Mouse (Mus musculus) embryonic facial prominence, embryonic 14.5 days (tissue): ENCODE measurements at regions not wholly inside any gene's neighbourhood (a gene's known extent, or its start where the extent isn't known, plus 50 kb on each side); places are given as distances from the start of the nearest gene placed in this dataset.
A peak's percentile ranks its signal among the peaks of the same experiment; 100 is the strongest.

Source experiments
- ATAC-seq: fragments of 200-750 bp; cut with Nextera tagmentation; 2 replicates; pipeline ENCODE4 v1.8.0; 2017; ENCODE audit warnings: low read depth, moderate number of reproducible peaks, moderate TSS enrichment
- DNase-seq: peaks from one replicate; pipeline ENCODE4 v3.0.0-alpha.2; 2015; ENCODE audit warnings: low spot score
- H3K27ac ChIP-seq: fragments of 300-500 bp; sonication (generic); replicated peaks from 2 replicates; pipeline ENCODE4 v1.5.1; 2014; ENCODE audit warnings: low read depth, mild to moderate bottlenecking, low read length, moderate library complexity
- H3K27me3 ChIP-seq: fragments of 300-500 bp; sonication (generic); replicated peaks from 2 replicates; pipeline ENCODE4 v1.6.1; 2014; ENCODE audit warnings: low read length; ENCODE audit not compliant: control insufficient read depth, insufficient read depth
- H3K36me3 ChIP-seq: fragments of 300-500 bp; sonication (generic); 2 replicates; pipeline ENCODE4 v1.6.1; 2014; ENCODE audit warnings: low read length, mixed read lengths; ENCODE audit not compliant: control insufficient read depth, insufficient read depth
- H3K4me1 ChIP-seq: fragments of 300-500 bp; sonication (generic); 2 replicates; pipeline ENCODE4 v1.6.1; 2014; ENCODE audit warnings: antibody characterized with exemption, low read length; ENCODE audit not compliant: control insufficient read depth, insufficient read depth
- H3K4me2 ChIP-seq: fragments of 300-500 bp; sonication (generic); 2 replicates; pipeline ENCODE4 v1.6.1; 2014; ENCODE audit warnings: low read depth, mild to moderate bottlenecking, low read length, moderate library complexity, mixed read lengths
- H3K4me3 ChIP-seq: fragments of 300-500 bp; sonication (generic); 2 replicates; pipeline ENCODE4 v1.5.1; 2014; ENCODE audit warnings: low read depth, mild to moderate bottlenecking, low read length
- H3K9ac ChIP-seq: fragments of 300-500 bp; sonication (generic); 2 replicates; pipeline ENCODE4 v1.6.1; 2014; ENCODE audit warnings: low read depth, mild to moderate bottlenecking, low read length, moderate library complexity, mixed read lengths
- H3K9me3 ChIP-seq: fragments of 300-500 bp; sonication (generic); 2 replicates; pipeline ENCODE4 v1.6.1; 2016; ENCODE audit warnings: low read length; ENCODE audit not compliant: control insufficient read depth
- WGBS: fragments of 180-500 bp; shearing (Covaris S2); extraction: QIAGEN DNeasy Blood & Tissue Kit; methylation state at CpG from one replicate; pipeline ENCODE4 v1.1.7; 2014; 5-methylcytosine and 5-hydroxymethylcytosine counted together

GRCm38 (mm10) chr1:81671725-81672124, 561.2 kb upstream of the Gm9747 start:
- DNase-seq (no peak), ATAC-seq (no peak)
- Histone ChIP-seq H3K27me3 (no peaks in the 10 kb centered on the region), H3K4me2 (no peak overlapping the region), H3K27ac (no peak overlapping the region), H3K9me3 (no peaks in the 10 kb centered on the region), H3K4me1 (0 out of 2 replicates have a peak, but pooled peaks cover 4% of the 10 kb centered on the region), H3K36me3 (no peaks in the 10 kb centered on the region), H3K9ac (no peak overlapping the region), H3K4me3 (no peak overlapping the region)
- WGBS: 84% methylated on average over 3 of the region's 3 CpGs

- H3K4me2 ChIP-seq: no peak overlapping the region
- no peak overlapping the region for H3K9ac ChIP-seq
- WGBS: 66% methylated on average over 5 of the region's 5 CpGs
- no peak for ATAC-seq
- H3K4me3 ChIP-seq: no peak overlapping the region
- no peak overlapping the region for H3K27ac ChIP-seq
- no peak for DNase-seq
- no peaks in the 10 kb centered on the region for H3K27me3 ChIP-seq
- H3K36me3 ChIP-seq: no peaks in the 10 kb centered on the region
- no peaks in the 10 kb centered on the region for H3K9me3 ChIP-seq
- peaks cover 9% of the 10 kb centered on the region; the same call in 1 of the 2 replicates for H3K4me1 ChIP-seq
Observed at GRCm38 (mm10) chr1:81675576-81676342, 557.2 kb upstream of the Gm9747 start.

- WGBS: 12% methylated on average over 1 of the region's 1 CpGs
- peaks cover 9% of the 10 kb centered on the region; the same call in 1 of the 2 replicates for H3K4me1 ChIP-seq
- no peaks in the 10 kb centered on the region for H3K9me3 ChIP-seq
- DNase-seq (peak; percentile 79), ATAC-seq (no peak)
- no peak overlapping the region for H3K4me3 ChIP-seq
- no peak overlapping the region for H3K4me2 ChIP-seq
- H3K27ac ChIP-seq: no peak overlapping the region
- H3K27me3 ChIP-seq: no peaks in the 10 kb centered on the region
- no peak overlapping the region for H3K9ac ChIP-seq
- no peaks in the 10 kb centered on the region for H3K36me3 ChIP-seq
Observed at GRCm38 (mm10) chr1:81677768-81678400, 555.0 kb upstream of the Gm9747 start.

GRCm38 (mm10) chr1:81696129-81696528, 536.8 kb upstream of the Gm9747 start:
- H3K4me3 ChIP-seq: no peak overlapping the region
- ATAC-seq (no peak), DNase-seq (no peak)
- H3K4me2 ChIP-seq: no peak overlapping the region
- H3K4me1 ChIP-seq: no peaks in the 10 kb centered on the region
- H3K27me3 ChIP-seq: no peaks in the 10 kb centered on the region
- no peaks in the 10 kb centered on the region for H3K36me3 ChIP-seq
- peaks cover 5% of the 10 kb centered on the region; the same call in 1 of the 2 replicates for H3K9me3 ChIP-seq
- H3K9ac ChIP-seq: no peak overlapping the region
- no peak overlapping the region for H3K27ac ChIP-seq

GRCm38 (mm10) chr1:81709169-81709568, 523.7 kb upstream of the Gm9747 start:
- Histone ChIP-seq H3K4me2 (no peak overlapping the region), H3K4me3 (no peak overlapping the region), H3K4me1 (no peaks in the 10 kb centered on the region), H3K9ac (no peak overlapping the region), H3K36me3 (no peaks in the 10 kb centered on the region), H3K9me3 (no peaks in the 10 kb centered on the region), H3K27ac (no peak overlapping the region), H3K27me3 (no peaks in the 10 kb centered on the region)
- 91% methylated on average over 4 of the region's 4 CpGs for WGBS
- DNase-seq (no peak), ATAC-seq (no peak)

- no peak overlapping the region for H3K9ac ChIP-seq
- peak; percentile 12 for DNase-seq
- no peak overlapping the region for H3K4me2 ChIP-seq
- no peak overlapping the region for H3K4me3 ChIP-seq
- H3K36me3 ChIP-seq: no peaks in the 10 kb centered on the region
- H3K27me3 ChIP-seq: no peaks in the 10 kb centered on the region
- 79% methylated on average over 6 of the region's 6 CpGs for WGBS
- no peak; the same call in 1 of the 2 replicates for ATAC-seq
- no peaks in the 10 kb centered on the region for H3K9me3 ChIP-seq
- no peaks in the 10 kb centered on the region for H3K4me1 ChIP-seq
- no peak overlapping the region for H3K27ac ChIP-seq
Observed at GRCm38 (mm10) chr1:81717091-81717490, 515.8 kb upstream of the Gm9747 start.

GRCm38 (mm10) chr1:81718233-81718632, 514.7 kb upstream of the Gm9747 start:
- no peak overlapping the region for H3K4me3 ChIP-seq
- no peak for ATAC-seq
- peak; percentile 50 for DNase-seq
- no peak overlapping the region for H3K4me2 ChIP-seq
- no peak overlapping the region for H3K27ac ChIP-seq
- H3K9ac ChIP-seq: no peak overlapping the region
- no peaks in the 10 kb centered on the region for H3K27me3 ChIP-seq
- H3K4me1 ChIP-seq: no peaks in the 10 kb centered on the region
- H3K9me3 ChIP-seq: no peaks in the 10 kb centered on the region
- no peaks in the 10 kb centered on the region for H3K36me3 ChIP-seq

- 85% methylated on average over 2 of the region's 2 CpGs for WGBS
- Histone ChIP-seq H3K4me2 (no peak overlapping the region), H3K4me1 (no peaks in the 10 kb centered on the region), H3K9me3 (no peaks in the 10 kb centered on the region), H3K36me3 (no peaks in the 10 kb centered on the region), H3K27me3 (no peaks in the 10 kb centered on the region), H3K27ac (no peak overlapping the region), H3K9ac (no peak overlapping the region), H3K4me3 (no peak overlapping the region)
- DNase-seq (no peak), ATAC-seq (no peak)
Observed at GRCm38 (mm10) chr1:81724859-81725258, 508.1 kb upstream of the Gm9747 start.
